Mouse (Mus musculus) left cerebral cortex, adult 18-20 months (tissue): ENCODE data around the gene Alox12. TPM values are rescaled to one million over a fixed set of nuclear protein-coding genes. Genes with fewer than 3 reads are reported as not detected.

Experiments
- DNase-seq, 2 experiments: peaks; one replicate each; pipeline ENCODE4 v3.0.0; 2021 to 2022; ENCODE audit warnings: low spot score in 2 of 2, mixed read lengths in 1 of 2
- long read RNA-seq, 2 experiments: library from polyadenylated mRNA; stranded (forward); transcript quantifications; one replicate each; pipeline ENCODE4 v2.0.0; 2021
- total RNA-seq, 2 experiments: library from RNA; stranded (reverse); gene quantifications; 2 replicates each; pipeline ENCODE4 v1.2.3; 2021

Alox12 gene
- total RNA-seq, result under 1 TPM; 0.44 to 0.47 TPM
- long read RNA-seq, experiment 1, partial matches to known transcripts, result 0 of 1 reads
- long read RNA-seq, experiment 1, other reads (novel, unspliced or antisense), result 0 of 1 reads
- long read RNA-seq, experiment 2, result 0 reads

GRCm38 (mm10) chr11:70254931-70255531 lies at the start of gene Alox12:
TSS of gene Alox12 (minus strand) at chr11:70255353.
- DNase-seq, result no peak

DNA sequence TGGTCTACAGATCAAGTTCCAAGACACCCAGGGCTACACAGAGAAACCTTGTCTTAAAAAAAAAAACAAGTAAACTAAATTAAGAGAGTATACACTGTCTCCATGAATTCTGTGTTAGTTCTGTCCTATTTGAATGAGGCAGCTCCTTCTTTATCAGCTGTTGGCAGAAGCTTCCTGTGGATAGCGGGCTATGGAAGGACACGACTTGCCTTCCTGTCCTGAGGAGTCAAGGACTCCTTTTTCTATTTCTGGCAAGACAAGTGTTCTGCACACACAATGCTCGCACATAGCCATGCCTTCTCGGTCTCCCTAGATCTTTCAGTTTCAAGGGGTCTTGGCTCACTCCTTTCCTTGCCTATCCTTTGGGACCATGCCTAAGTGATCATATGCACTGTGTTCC lies 47.1 kb upstream of the Alox12 start:
- no peak for DNase-seq

- no peak for DNase-seq
These were observed 42.8 kb upstream of the Alox12 start for GRCm38 (mm10) chr11:70297836-70298454.

DNA sequence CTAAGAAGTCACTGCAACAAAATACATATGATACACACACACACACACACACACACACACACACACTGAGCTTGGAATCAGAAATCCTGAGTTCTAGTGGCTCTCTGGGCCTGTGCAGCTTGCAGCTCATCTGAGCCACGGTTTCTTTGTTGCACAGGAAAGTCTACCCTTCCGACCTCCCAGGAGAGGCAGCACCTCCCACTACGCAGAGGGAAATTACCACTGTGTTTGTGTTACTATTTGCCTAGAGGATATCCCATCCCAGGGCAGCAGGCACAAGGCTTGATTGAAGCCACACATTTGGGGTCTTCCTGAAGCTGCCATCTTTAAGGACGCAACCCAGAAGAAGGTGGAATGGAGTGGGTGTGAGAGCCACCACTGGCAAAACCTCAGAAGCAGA lies 42.3 kb upstream of the Alox12 start:
- no peak for DNase-seq

- DNase-seq, result peak in 1 of 2 experiments; percentile 22
These were observed 38.7 kb upstream of the Alox12 start for GRCm38 (mm10) chr11:70293881-70294280.

DNA sequence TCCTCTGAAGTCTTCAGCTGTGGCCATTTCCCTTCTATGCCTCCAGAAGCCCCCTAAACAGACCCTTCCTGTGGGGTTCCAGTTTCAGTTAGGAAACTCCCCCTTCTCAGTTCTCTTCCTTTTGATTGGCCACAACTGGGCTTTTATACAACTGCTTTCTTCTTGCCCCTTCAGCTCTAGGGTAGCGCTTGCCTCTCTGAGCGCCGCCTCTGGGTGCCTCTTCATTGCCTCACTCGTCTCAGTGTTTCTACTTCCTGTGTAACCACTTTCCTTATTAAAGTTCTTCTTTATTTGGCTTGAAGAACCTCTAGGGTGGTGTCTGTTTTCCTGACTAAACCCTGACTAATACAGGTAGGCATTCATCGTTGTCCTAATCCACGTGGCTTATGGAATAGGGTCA lies 36.1 kb upstream of the Alox12 start:
- no peak for DNase-seq

DNA sequence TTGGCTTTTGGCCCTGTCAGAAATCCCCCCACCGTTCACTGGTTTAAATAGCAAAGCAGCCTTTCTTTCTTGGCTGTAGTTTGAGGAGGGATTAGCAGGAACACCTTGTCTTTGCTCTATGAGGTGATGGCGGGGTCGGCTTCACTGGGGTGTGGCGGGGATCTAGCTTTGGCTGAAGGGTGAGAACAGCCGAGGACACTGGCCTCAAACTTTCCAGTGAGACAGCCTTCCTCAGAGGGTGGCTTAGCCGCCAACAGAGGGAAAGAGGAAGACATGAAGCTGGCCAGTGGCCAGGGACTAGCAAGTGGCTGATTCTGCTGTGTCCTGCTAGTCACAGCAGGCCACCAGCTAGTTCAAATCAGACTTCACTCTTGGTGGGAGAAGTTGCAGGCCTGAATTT lies 34.1 kb upstream of the Alox12 start:
- no peak for DNase-seq

- no peak for DNase-seq
These were observed 32.9 kb upstream of the Alox12 start for GRCm38 (mm10) chr11:70288102-70288501.

- DNase-seq, result no peak
These were observed 30.5 kb upstream of the Alox12 start for GRCm38 (mm10) chr11:70285686-70286085.

- no peak for DNase-seq
These were observed 29.6 kb upstream of the Alox12 start for GRCm38 (mm10) chr11:70284757-70285156.

DNA sequence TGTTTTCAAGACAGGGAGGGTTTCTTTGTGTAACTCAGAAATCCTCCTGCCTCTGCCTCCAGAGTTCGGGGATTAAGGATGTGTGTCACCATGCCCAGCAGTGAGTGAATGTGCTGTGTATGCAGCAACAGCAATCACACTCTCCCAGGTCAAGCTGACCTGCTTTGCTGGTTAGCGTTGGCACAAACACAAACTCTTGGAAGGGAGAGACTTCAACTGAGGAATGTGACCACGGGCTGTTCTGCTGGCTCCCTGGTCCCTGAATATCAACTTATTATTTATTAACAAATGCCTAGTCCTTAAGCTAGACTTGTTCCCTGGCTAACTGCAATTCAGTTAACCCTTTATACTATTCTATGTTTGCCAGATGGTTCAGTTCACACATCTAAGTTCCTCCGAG lies 28.5 kb upstream of the Alox12 start:
- DNase-seq, result no peak

DNA sequence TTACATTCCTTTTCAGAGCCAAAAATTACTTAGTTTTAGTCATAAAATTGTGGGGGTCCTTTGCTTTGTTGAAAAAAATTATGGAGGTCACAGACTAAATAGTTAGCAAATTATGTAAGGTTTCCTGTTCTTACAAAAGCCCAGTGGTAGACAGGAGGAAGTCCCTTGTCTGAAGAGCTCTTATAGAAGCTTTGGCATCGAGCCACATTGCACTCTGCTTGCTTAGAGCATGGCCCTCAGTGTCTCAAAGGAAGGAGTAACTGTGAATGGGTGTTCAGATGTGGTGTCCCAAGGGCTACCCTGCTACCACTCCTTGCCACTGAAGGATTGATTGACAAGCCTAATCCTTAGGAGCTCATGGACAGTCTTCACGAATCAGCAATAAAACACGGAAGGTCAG lies 25.3 kb upstream of the Alox12 start:
- DNase-seq, result no peak

GRCm38 (mm10) chr11:70278961-70279360 lies 23.8 kb upstream of the Alox12 start:
- DNase-seq, result no peak

GRCm38 (mm10) chr11:70271641-70272040 lies 16.5 kb upstream of the Alox12 start:
- DNase-seq, result no peak

GRCm38 (mm10) chr11:70266405-70266804 lies 11.3 kb upstream of the Alox12 start:
- DNase-seq, result no peak

DNA sequence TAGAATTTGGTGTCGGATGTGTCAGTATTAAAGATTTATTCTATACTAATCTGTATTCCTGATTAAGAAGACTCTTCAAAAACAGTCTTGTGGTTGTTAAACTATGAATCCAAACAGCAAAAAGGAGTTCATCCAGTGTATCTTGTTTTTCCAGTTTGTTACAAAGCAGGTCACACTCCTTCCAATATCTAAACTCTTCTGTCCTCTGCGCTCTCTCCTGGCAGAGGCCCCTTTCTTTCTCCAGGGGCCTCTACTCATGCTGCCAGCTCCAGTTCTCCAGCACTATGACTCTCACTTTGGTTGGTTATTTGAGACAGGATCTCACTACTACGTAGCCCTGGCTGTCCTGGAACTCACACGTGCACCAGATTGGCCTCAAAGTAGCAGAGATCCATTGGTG lies 10.7 kb upstream of the Alox12 start:
- DNase-seq, result no peak

DNA sequence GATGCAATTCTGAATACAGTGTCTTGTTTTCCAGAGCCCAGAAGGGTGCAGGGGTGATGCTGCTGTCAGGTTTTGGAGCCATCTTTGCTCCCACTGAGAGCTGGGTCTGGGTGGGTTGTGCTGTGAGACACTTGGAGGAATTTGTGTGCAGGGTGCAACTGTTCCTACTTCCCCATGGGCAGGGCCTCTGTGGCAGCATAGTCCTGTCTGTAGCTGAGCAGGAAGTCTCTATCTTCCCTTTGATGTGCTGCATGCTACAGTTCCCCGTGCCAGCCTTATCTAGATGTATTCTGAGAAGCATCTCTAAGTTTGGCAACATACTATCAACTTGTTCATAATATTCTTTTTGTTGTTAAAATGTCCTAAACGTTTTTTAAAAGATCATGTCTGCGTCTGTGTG lies 10.1 kb upstream of the Alox12 start:
- DNase-seq, result no peak

- DNase-seq, result no peak
These were observed 3.9 kb upstream of the Alox12 start for GRCm38 (mm10) chr11:70259035-70259434.

GRCm38 (mm10) chr11:70254337-70254736 lies 816 bp downstream of the Alox12 start:
- no peak for DNase-seq

DNA sequence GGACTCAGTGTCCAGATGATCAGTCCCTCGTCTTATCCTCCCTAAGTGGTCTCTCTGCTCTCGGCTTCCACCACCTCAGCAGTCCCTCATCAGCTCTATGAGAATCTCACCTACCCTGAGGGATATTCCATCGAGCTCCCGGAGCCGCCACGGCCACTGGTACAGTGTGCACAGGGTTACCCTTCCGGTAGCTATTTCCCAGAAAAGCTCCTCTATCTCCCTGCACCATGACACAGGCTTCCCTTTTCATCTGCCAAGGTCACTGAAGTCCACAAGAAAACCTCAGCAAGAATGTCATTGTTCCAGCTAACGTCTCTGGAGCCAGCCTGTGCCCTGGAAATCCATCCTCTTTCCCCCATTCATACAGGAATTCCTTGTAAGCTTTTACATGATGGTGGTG lies 3.3 kb downstream of the Alox12 start:
- no peak for DNase-seq

GRCm38 (mm10) chr11:70250150-70250549 lies 5.0 kb downstream of the Alox12 start:
- no peak for DNase-seq

DNA sequence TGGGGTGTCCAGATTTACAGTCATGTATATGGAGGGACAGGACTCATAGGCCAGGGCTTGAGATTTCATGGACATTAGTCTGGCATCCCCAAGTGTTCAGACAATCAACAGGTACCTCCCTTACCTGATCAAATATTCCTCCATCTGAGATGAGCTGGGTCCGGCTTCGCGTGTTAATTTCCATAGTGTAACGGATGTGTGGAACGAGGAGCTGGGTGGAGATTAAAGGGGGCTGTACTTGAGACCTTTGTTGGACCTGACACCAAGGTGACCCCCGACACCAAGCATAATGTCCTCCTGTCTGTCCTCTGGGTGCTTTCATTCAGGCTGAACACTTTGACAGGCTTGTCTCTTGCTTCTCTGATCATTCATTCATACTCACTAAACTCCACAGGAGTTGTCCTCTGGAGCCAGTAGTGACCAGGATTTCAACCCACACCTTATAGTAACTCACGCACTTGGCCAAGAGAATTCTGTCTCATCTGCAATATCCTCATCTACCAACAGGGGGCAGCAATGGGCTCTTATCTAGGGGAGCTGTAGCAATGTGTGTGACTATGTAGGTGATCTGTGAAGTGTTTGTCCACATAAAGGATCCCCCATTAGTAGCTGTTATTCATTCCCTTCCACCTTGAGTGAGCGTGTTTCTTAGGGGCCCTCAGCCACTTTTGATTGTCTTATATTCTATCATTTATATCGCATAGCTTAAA lies 7.9 kb downstream of the Alox12 start:
- peak; percentile 61 to 80 for DNase-seq
